Mouse (Mus musculus) embryonic facial prominence, embryonic 15.5 days (tissue): ENCODE measurements around the gene Itk. TPM values are rescaled to one million over a fixed set of nuclear protein-coding genes. Genes with fewer than 3 reads are reported as not detected.
"Not testable (repeated sequence)": the region's sequence is repeated elsewhere in the genome, so short reads cannot be mapped to it uniquely, and the experiment has no call there.

Experiments
- ATAC-seq: fragments of 200-750 bp; cut with Nextera tagmentation; 2 replicates; pipeline ENCODE4 v1.8.0; 2017; ENCODE audit warnings: low read depth, moderate TSS enrichment; ENCODE audit not compliant: insufficient number of reproducible peaks, low FRiP score, low TSS enrichment
- H3K27ac ChIP-seq: fragments of 300-500 bp; sonication (generic); replicated peaks from 2 replicates; pipeline ENCODE4 v1.5.1; 2015; ENCODE audit warnings: mild to moderate bottlenecking, inconsistent platforms
- H3K27me3 ChIP-seq: fragments of 300-500 bp; sonication (generic); 2 replicates; pipeline ENCODE4 v1.6.1; 2015; ENCODE audit warnings: inconsistent platforms
- H3K36me3 ChIP-seq: fragments of 300-500 bp; sonication (generic); 2 replicates; pipeline ENCODE4 v1.6.1; 2015; ENCODE audit warnings: mild to moderate bottlenecking, inconsistent platforms
- H3K4me1 ChIP-seq: fragments of 300-500 bp; sonication (generic); 2 replicates; pipeline ENCODE4 v1.6.1; 2015; ENCODE audit warnings: inconsistent platforms
- H3K4me2 ChIP-seq: fragments of 300-500 bp; sonication (generic); replicated peaks from 2 replicates; pipeline ENCODE4 v1.6.1; 2015; ENCODE audit warnings: mild to moderate bottlenecking, inconsistent platforms
- H3K4me3 ChIP-seq: fragments of 300-500 bp; sonication (generic); replicated peaks from 2 replicates; pipeline ENCODE4 v1.5.1; 2015; ENCODE audit warnings: mild to moderate bottlenecking, inconsistent platforms
- H3K9ac ChIP-seq: fragments of 300-500 bp; sonication (generic); 2 replicates; pipeline ENCODE4 v1.6.1; 2015; ENCODE audit warnings: inconsistent platforms
- H3K9me3 ChIP-seq: fragments of 300-500 bp; sonication (generic); replicated peaks from 2 replicates; pipeline ENCODE4 v1.6.1; 2016; ENCODE audit warnings: inconsistent platforms
- WGBS: fragments of 180-500 bp; shearing (Covaris S2); methylation state at CpG from one replicate; pipeline ENCODE4 v1.1.7; 2015; 5-methylcytosine and 5-hydroxymethylcytosine counted together
- polyA plus RNA-seq: library from polyadenylated mRNA; unstranded; fragments of >200 nt; fragmentation: Nextera tagmentation; extraction: Ambion mirVana; gene quantifications from 2 replicates; pipeline ENCODE4 v1.2.1, GENCODE M21; 2015

Itk gene
- 0.21 and 0.33 TPM in 2 replicates for polyA plus RNA-seq

GRCm38 (mm10) chr11:46389336-46390117 lies at the start of gene Itk:
Gene Itk (minus strand): TSS chr11:46389515.
- ATAC-seq: no peak
- 76% methylated on average over 13 of the region's 13 CpGs for WGBS
- no peaks in the 10 kb centered on the region for H3K9me3 ChIP-seq

GRCm38 (mm10) chr11:46437459-46438000 lies 48.2 kb upstream of the Itk start:
- Histone ChIP-seq H3K27ac (peak overlapping the region; percentile 94; the same call in 1 of the 2 replicates), H3K36me3 (peaks cover 14% of the 10 kb centered on the region), H3K27me3 (no peaks in the 10 kb centered on the region), H3K4me3 (peak overlapping the region; percentile 72), H3K4me2 (peak overlapping the region; percentile 73), H3K4me1 (peaks cover 7% of the 10 kb centered on the region; the same call in 1 of the 2 replicates), H3K9me3 (no peaks in the 10 kb centered on the region), H3K9ac (peak overlapping the region; percentile 92)
- ATAC-seq: no peak
- 1% methylated on average over 23 of the region's 23 CpGs for WGBS

More at GRCm38 (mm10) chr11:46389336-46390117, at the start of gene Itk:
- H3K27ac ChIP-seq: no peak within 1 kb of the TSS
- H3K9ac ChIP-seq: no peak within 1 kb of the TSS
- H3K4me1 ChIP-seq: no peaks in the 10 kb centered on the region
- H3K27me3 ChIP-seq: no peaks in the 10 kb centered on the region
- no peaks in the 10 kb centered on the region for H3K36me3 ChIP-seq
- no peak within 1 kb of the TSS for H3K4me3 ChIP-seq
- no peak within 1 kb of the TSS for H3K4me2 ChIP-seq

- H3K9me3 ChIP-seq: no peaks in the 10 kb centered on the region
- H3K27me3 ChIP-seq: no peaks in the 10 kb centered on the region
- peak; percentile 97 for ATAC-seq
- peaks cover 7% of the 10 kb centered on the region; the same call in 1 of the 2 replicates for H3K4me1 ChIP-seq
- peaks cover 10% of the 10 kb centered on the region for H3K36me3 ChIP-seq
- peak within 1 kb of the TSS; percentile 73 for H3K4me2 ChIP-seq
- H3K9ac ChIP-seq: peak within 1 kb of the TSS; percentile 92
- H3K27ac ChIP-seq: peak within 1 kb of the TSS; percentile 94
- under 1% methylated on average over 59 of the region's 59 CpGs for WGBS
- peak within 1 kb of the TSS; percentile 72 for H3K4me3 ChIP-seq
Observed at GRCm38 (mm10) chr11:46436760-46437458, 47.6 kb upstream of the Itk start, which contains the start of gene Med7. Gene Med7 (plus strand): TSS chr11:46436925.

GRCm38 (mm10) chr11:46435363-46435762 lies 46.0 kb upstream of the Itk start:
- Histone ChIP-seq H3K9me3 (no peaks in the 10 kb centered on the region), H3K4me3 (no peak overlapping the region), H3K27me3 (no peaks in the 10 kb centered on the region), H3K4me1 (peaks cover 7% of the 10 kb centered on the region; the same call in 1 of the 2 replicates), H3K36me3 (0 out of 2 replicates have a peak, but pooled peaks cover 3% of the 10 kb centered on the region), H3K9ac (no peak overlapping the region), H3K4me2 (no peak overlapping the region), H3K27ac (no peak overlapping the region)
- ATAC-seq: no peak

- no peaks in the 10 kb centered on the region for H3K27me3 ChIP-seq
- no peak overlapping the region for H3K27ac ChIP-seq
- H3K9me3 ChIP-seq: no peaks in the 10 kb centered on the region
- peak; percentile 47; the same call in 1 of the 2 replicates for ATAC-seq
- H3K4me3 ChIP-seq: no peak overlapping the region
- 16% methylated on average over 3 of the region's 3 CpGs for WGBS
- H3K36me3 ChIP-seq: no peaks in the 10 kb centered on the region
- 0 out of 2 replicates have a peak, but pooled peaks cover 3% of the 10 kb centered on the region for H3K4me1 ChIP-seq
- H3K4me2 ChIP-seq: no peak overlapping the region
- H3K9ac ChIP-seq: no peak overlapping the region
Observed at GRCm38 (mm10) chr11:46431129-46431528, 41.8 kb upstream of the Itk start.

GRCm38 (mm10) chr11:46430123-46430522 lies 40.8 kb upstream of the Itk start:
- H3K27ac ChIP-seq: no peak overlapping the region
- no peak overlapping the region for H3K9ac ChIP-seq
- no peak overlapping the region for H3K4me2 ChIP-seq
- no peak for ATAC-seq
- 90% methylated on average over 2 of the region's 2 CpGs for WGBS
- no peaks in the 10 kb centered on the region for H3K27me3 ChIP-seq
- no peak overlapping the region for H3K4me3 ChIP-seq
- no peaks in the 10 kb centered on the region for H3K4me1 ChIP-seq
- H3K9me3 ChIP-seq: no peaks in the 10 kb centered on the region
- H3K36me3 ChIP-seq: no peaks in the 10 kb centered on the region

GRCm38 (mm10) chr11:46428131-46428530 lies 38.8 kb upstream of the Itk start:
- 38% methylated on average over 4 of the region's 4 CpGs for WGBS
- H3K4me1 ChIP-seq, ATAC-seq: not testable (repeated sequence)

GRCm38 (mm10) chr11:46421086-46421888 lies 32.0 kb upstream of the Itk start:
- H3K36me3 ChIP-seq: no peaks in the 10 kb centered on the region
- H3K4me1 ChIP-seq: 0 out of 2 replicates have a peak, but pooled peaks cover 4% of the 10 kb centered on the region
- no peak for ATAC-seq
- H3K9ac ChIP-seq: no peak overlapping the region
- WGBS: 78% methylated on average over 8 of the region's 8 CpGs
- no peak overlapping the region for H3K4me3 ChIP-seq
- no peaks in the 10 kb centered on the region for H3K27me3 ChIP-seq
- no peak overlapping the region for H3K27ac ChIP-seq
- H3K4me2 ChIP-seq: no peak overlapping the region
- no peaks in the 10 kb centered on the region for H3K9me3 ChIP-seq

More at GRCm38 (mm10) chr11:46428131-46428530, 38.8 kb upstream of the Itk start:
- not testable (repeated sequence) for H3K4me3 ChIP-seq, H3K4me2 ChIP-seq, H3K9me3 ChIP-seq, H3K27me3 ChIP-seq, H3K9ac ChIP-seq, H3K27ac ChIP-seq, H3K36me3 ChIP-seq

GRCm38 (mm10) chr11:46418860-46419259 lies 29.5 kb upstream of the Itk start:
- 44% methylated on average over 5 of the region's 5 CpGs for WGBS
- Histone ChIP-seq H3K9me3 (no peaks in the 10 kb centered on the region), H3K36me3 (no peaks in the 10 kb centered on the region), H3K9ac (no peak overlapping the region), H3K4me1 (0 out of 2 replicates have a peak, but pooled peaks cover 4% of the 10 kb centered on the region), H3K27me3 (no peaks in the 10 kb centered on the region), H3K4me2 (no peak overlapping the region), H3K4me3 (no peak overlapping the region), H3K27ac (no peak overlapping the region)
- no peak for ATAC-seq

- no peak for ATAC-seq
- Histone ChIP-seq H3K9ac (no peak overlapping the region), H3K9me3 (no peaks in the 10 kb centered on the region), H3K4me3 (no peak overlapping the region), H3K4me2 (no peak overlapping the region), H3K27me3 (no peaks in the 10 kb centered on the region), H3K27ac (no peak overlapping the region), H3K36me3 (no peaks in the 10 kb centered on the region), H3K4me1 (0 out of 2 replicates have a peak, but pooled peaks cover 4% of the 10 kb centered on the region)
- 42% methylated on average over 1 of the region's 1 CpGs for WGBS
Observed at GRCm38 (mm10) chr11:46418438-46418837, 29.1 kb upstream of the Itk start.
